Mouse (Mus musculus): Measurements from ENCODE around the gene Lhfpl2. TPM values are rescaled to one million over a fixed set of nuclear protein-coding genes. Genes with fewer than 3 reads are reported as not detected.
A peak's percentile ranks its signal among the peaks of the same experiment; 100 is the strongest.

Gene Lhfpl2
- total RNA-seq, 2 experiments from 2014 or later, result 14.2 to 25.1 TPM

GRCm38 (mm10) chr13:94094625-94095024 is 37.0 kb downstream of the Lhfpl2 start:
- no peak for ATAC-seq (replicated peaks; ENCODE audit: poor library complexity, severe bottlenecking)

DNA sequence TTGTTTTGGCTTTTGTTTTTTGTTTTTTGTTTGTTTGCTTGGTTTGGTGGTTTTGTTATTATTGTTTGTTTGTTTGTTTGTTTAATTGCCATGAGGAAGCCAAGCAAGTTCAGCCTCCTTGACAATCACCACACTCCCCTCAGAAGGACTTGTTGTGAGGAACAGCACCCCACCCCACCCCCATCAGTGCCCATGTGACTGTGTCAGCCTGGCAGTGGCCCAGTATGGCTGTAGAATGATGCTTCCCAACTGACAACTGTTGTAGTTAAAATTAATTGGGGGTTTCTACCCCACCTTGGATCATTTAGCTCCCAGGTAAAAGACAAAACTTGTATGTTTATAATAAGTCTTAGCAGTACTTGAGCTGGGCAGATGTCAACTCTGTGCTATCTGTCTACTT is 37.6 kb downstream of the Lhfpl2 start:
- no peak for ATAC-seq (replicated peaks; ENCODE audit: poor library complexity, severe bottlenecking)

DNA sequence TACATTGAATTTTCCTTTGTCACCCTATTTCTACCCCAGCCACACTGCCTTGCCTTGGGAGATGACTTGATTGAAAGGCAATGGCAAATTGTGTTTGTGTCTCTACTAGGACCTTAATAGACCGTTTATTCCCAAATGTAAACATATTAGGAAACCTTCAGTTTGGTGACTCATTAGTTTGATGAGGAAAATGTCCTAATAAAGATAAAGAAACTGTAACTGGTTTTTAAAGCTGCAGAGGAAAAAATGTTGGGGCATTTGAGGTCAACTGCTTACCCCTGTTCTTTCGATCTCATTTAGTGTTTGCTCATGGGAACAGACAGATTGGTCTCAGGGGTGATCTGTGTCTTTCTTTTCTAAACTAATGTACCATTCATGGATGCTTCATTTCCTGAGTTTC is 40.1 kb downstream of the Lhfpl2 start:
- ATAC-seq (replicated peaks; ENCODE audit: poor library complexity, severe bottlenecking), result peak; percentile 11; the same call in 1 of the 2 replicates

DNA sequence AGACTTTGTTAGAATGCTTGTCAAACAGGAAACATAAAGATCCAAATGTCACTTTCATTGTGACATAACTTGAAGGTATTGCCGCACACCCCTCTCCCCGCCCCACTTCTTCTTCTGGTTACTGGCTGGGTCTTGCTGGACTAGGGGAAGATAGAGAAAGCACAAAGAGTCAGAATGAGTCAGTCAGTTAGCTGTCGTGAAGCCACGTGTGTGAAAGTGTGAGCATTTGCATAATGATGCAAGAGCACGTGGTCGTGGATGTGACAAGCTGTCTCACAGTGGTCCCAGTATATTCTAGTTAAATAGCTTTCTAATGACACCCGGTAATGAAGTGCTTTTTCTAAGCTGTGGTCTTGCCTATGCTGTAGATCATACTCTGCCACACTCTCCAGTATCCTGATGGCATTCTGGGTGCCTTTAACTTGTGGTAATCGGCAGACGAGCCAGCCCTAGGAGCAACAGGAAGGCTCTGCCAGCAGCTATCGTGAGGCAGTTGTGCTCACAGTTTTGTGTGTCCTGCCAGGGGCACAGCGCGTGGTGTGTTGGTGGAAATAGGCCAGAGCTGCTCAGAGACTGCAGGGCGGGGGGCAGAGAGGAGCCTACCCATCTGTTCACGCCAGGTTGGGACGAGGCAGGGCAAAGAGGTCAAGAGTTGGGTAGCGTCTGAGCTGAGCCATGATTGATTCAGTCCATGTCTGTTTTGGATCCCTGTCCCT is 40.9 kb downstream of the Lhfpl2 start:
- peak; percentile 95 for ATAC-seq (replicated peaks; ENCODE audit: poor library complexity, severe bottlenecking)

DNA sequence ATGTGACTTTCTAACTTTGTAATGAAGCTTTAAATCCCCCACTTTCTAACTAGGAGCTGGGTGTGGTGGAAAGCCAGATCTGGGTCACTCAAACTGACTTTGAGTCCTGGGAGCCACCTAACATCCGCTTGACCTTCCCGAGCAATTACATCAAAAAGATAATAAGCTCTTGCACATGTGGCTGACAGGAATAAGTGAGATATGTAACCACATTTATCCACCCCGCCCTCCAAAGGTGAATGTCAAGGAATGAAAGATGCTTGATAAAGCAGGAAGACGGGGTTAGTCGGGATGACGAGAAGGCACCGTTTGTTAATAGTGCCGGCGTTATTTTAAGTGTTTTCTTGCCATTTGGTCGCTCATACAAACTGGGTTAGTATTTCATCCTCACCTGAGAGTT is 41.5 kb downstream of the Lhfpl2 start:
- no peak for ATAC-seq (replicated peaks; ENCODE audit: poor library complexity, severe bottlenecking)

DNA sequence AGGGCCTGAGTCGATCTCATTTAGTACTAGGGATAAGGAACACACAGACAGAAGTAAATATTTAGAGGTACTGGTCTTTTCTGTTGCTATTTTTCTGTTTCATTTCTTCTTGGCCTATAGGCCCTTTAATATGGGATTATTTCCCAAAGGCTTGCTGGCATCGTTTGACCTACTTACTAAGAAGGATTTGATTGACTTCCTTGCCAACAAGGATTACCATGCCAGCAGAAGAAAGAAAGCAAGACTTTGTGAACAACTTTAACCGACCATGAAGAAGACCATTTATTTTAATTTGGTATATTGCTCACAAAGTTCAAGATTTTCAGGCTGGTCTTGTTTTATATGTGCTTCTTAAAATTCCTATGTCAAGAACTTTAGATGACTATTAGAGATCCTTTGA is 42.8 kb downstream of the Lhfpl2 start:
- no peak for ATAC-seq (replicated peaks; ENCODE audit: poor library complexity, severe bottlenecking)

DNA sequence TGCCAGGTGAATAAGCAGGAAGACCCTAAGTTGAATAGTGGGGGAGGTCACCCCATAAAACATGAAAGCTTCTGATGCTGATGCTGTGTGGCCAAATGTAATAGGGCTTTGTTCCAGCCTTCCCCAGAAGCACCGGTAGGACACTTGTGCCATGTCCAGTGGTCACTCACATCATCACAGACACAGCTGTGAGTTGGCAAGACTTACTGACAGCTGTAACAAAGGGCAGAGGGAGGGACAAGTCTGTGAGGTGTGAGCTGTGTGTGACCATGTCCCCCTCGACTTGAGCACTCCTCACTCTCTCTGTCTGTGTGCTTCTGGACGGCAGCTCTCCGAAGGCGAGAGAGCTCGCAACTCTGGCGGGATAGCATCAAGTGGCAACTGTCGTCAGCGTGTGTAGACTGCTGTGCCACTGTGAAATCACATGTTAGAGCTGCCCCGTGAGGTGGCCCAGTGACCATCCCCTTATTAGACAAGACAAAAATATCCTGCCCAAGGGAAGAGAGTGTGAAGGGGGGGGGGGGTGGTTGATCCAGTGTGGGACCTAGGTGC is 43.5 kb downstream of the Lhfpl2 start:
- no peak for ATAC-seq (replicated peaks; ENCODE audit: poor library complexity, severe bottlenecking)

DNA sequence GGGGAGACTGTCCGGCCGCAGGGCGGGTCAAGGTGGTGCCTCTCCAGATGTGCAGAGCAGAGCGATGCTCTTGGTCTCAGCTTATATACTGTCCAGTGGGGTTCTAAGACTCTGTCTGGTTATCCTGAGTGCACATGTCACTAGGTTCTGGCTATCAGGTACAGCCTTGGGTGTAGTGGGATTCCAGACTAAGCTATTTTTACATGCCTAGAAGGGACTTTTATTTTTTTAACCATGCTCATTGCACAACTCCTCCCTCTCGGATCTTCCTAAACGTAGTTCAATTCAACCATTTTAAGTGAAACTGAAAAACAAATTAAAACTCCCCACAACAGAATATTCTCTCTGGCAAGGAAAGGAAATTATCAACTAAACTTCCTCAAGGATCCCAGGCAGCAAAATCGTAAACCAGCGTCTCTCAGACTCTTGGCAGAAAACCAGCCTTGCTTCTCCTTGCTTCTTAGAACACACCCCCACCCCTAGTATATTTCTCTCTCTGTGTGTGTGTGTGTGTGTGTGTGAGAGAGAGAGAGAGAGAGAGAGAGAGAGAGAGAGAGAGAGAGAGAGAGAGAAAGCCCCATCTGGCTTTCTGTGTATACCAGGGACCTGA is 47.4 kb downstream of the Lhfpl2 start:
- ATAC-seq (replicated peaks; ENCODE audit: poor library complexity, severe bottlenecking), result peak; percentile 48

- no peak for ATAC-seq (replicated peaks; ENCODE audit: poor library complexity, severe bottlenecking)
Observed at GRCm38 (mm10) chr13:94106431-94106830, 48.8 kb downstream of the Lhfpl2 start.

GRCm38 (mm10) chr13:94106983-94107382 is 49.4 kb downstream of the Lhfpl2 start:
- no peak for ATAC-seq (replicated peaks; ENCODE audit: poor library complexity, severe bottlenecking)

- ATAC-seq (replicated peaks; ENCODE audit: poor library complexity, severe bottlenecking), result no peak
Observed at GRCm38 (mm10) chr13:94110556-94110955, 53.0 kb downstream of the Lhfpl2 start.

- no peak; the same call in 1 of the 2 replicates for ATAC-seq (replicated peaks; ENCODE audit: poor library complexity, severe bottlenecking)
Observed at GRCm38 (mm10) chr13:94115476-94115875, 57.9 kb downstream of the Lhfpl2 start.

GRCm38 (mm10) chr13:94116705-94117410 is 59.3 kb downstream of the Lhfpl2 start:
- ATAC-seq (replicated peaks; ENCODE audit: poor library complexity, severe bottlenecking), result peak; percentile 86

GRCm38 (mm10) chr13:94117522-94117921 is 59.9 kb downstream of the Lhfpl2 start:
- no peak for ATAC-seq (replicated peaks; ENCODE audit: poor library complexity, severe bottlenecking)

- no peak for ATAC-seq (replicated peaks; ENCODE audit: poor library complexity, severe bottlenecking)
Observed at GRCm38 (mm10) chr13:94118091-94118490, 60.5 kb downstream of the Lhfpl2 start.

GRCm38 (mm10) chr13:94119309-94119708 is 61.7 kb downstream of the Lhfpl2 start:
- no peak for ATAC-seq (replicated peaks; ENCODE audit: poor library complexity, severe bottlenecking)

DNA sequence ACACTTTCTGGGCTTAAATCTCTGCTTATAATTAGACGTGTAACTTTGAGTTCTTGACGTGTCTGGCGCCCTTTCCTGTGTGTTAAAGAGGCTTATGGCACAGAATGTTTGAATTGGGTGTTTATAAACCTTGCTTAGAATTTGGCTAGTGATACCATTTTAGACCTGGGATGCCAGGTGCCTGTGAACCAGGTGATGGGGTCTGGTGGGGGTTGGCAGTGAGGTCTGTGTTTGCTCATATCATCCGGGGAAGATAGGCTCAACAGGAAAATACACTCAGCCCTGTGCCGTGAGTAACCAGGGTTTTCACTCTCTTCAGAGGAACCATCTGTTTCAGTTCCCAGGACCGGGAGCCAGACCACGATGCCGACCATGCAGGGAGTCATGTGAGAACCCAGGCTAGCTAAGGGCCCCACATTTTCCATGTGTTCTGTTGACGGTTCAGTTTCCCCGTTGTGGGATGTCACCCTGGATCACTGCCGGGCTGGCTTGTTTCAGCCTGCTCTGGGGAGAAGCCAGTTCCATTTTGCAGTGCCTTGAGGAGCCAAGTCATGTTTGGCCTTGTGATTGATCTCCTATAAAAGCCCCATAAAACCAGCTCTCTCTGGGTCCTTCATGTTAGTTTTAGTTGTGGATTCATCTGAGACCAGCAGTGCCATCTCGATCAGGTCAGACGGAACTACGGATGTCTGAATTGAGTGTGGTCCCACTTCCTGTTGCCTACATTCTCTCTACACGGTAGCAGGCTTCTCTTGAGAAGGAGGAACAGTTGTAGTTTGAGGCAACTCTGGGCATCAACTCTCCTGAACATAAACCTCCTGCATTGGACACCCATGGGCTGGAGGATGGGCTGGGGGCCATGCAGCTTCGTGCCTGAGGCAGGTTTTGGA is 65.4 kb downstream of the Lhfpl2 start:
- ATAC-seq (replicated peaks; ENCODE audit: poor library complexity, severe bottlenecking), result peak; percentile 59

GRCm38 (mm10) chr13:94130394-94130793 is 72.8 kb downstream of the Lhfpl2 start:
- ATAC-seq (replicated peaks; ENCODE audit: poor library complexity, severe bottlenecking), result no peak

- ATAC-seq (replicated peaks; ENCODE audit: poor library complexity, severe bottlenecking), result no peak
Observed at GRCm38 (mm10) chr13:94131135-94131534, 73.5 kb downstream of the Lhfpl2 start.

Data from granulocyte monocyte progenitor cell, adult 5-6 weeks (primary cell).